Mouse (Mus musculus) embryonic fibroblast, embryonic 13.5 days (primary cell): ENCODE measurements at regions not wholly inside any gene's neighbourhood (a gene's known extent, or its start where the extent isn't known, plus 50 kb on each side); places are given as distances from the start of the nearest gene placed in this dataset.

ENCODE experiments used
- CTCF ChIP-seq: IDR thresholded peaks from 2 replicates; pipeline ENCODE4 v1.5.1; 2011; ENCODE audit warnings: mild to moderate bottlenecking, control low read depth, low read length, moderate library complexity, borderline replicate concordance; ENCODE audit not compliant: insufficient read depth
- POLR2A ChIP-seq: IDR thresholded peaks from 2 replicates; pipeline ENCODE4 v1.6.1; 2011; ENCODE audit warnings: low read depth, mild to moderate bottlenecking, control low read depth, low read length, moderate library complexity

GRCm38 (mm10) chr8:86320938-86321337 lies 259.5 kb downstream of the Abcc12 start:
- no peak for TF ChIP-seq CTCF
- no peak for TF ChIP-seq POLR2A
